Mouse (Mus musculus) B cell, adult 2 months (primary cell): ENCODE data around the gene Hoxd4.

Experiments
- DNase-seq, 2 experiments: peaks; one replicate each; pipeline ENCODE4 v3.0.0; 2022

The Hoxd4 gene

DNA sequence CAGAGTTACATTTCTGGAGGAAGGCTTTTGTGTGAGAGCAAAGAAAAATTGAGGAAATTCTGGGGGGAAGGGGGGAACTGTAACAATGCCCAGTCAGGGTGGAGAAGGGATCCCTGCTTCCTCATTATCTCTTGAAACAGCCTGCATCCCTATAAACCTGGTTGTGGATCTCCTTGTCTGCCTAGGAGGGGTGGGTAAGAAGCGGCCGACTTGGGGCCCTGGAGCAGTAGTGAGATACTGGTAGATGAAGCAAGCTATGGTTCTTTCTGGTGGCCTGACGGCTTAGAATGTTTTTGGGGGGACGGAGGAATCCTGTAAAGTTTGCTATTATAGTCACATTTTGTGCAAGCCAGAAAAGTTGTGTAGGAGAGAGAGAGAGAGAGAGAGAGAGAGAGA lies 18.3 kb upstream of the Hoxd4 start:
- DNase-seq: no peak

DNA sequence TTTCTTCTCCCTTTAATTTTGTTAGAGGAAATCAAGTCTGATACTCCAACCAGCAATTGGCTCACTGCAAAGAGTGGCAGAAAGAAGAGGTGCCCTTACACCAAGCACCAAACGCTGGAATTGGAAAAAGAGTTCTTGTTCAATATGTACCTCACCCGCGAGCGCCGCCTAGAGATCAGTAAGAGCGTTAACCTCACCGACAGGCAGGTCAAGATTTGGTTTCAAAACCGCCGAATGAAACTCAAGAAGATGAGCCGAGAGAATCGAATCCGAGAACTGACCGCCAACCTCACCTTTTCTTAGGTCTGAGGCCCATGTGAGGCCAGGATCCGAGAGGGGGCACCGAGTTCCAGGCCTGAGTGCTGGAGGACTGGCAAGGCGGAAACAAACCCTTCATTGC lies 17.7 kb upstream of the Hoxd4 start:
- DNase-seq: peak in 1 of 2 experiments; percentile 26

DNA sequence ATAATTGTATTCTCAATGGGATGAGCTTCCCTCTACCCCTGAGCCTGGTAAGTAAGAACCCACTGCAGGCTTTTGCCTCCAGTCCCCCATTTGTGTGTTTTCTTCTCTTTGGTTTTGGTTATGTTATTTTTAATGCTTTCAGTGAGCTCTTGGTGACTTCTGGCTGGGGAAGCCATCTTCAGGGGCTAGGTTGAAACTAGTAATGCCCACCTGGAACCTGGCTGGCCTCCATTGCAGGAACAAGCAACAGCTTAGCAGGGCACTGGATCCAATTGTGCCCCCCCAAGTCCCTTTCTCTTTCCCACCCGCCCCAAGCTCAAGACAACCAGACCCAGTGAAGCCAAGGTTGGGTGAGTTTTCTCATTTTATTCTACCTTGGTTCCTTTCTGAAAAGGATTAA lies 16.3 kb upstream of the Hoxd4 start:
- DNase-seq: no peak

GRCm38 (mm10) chr2:74695813-74696430 lies 15.8 kb upstream of the Hoxd4 start:
- no peak for DNase-seq

DNA sequence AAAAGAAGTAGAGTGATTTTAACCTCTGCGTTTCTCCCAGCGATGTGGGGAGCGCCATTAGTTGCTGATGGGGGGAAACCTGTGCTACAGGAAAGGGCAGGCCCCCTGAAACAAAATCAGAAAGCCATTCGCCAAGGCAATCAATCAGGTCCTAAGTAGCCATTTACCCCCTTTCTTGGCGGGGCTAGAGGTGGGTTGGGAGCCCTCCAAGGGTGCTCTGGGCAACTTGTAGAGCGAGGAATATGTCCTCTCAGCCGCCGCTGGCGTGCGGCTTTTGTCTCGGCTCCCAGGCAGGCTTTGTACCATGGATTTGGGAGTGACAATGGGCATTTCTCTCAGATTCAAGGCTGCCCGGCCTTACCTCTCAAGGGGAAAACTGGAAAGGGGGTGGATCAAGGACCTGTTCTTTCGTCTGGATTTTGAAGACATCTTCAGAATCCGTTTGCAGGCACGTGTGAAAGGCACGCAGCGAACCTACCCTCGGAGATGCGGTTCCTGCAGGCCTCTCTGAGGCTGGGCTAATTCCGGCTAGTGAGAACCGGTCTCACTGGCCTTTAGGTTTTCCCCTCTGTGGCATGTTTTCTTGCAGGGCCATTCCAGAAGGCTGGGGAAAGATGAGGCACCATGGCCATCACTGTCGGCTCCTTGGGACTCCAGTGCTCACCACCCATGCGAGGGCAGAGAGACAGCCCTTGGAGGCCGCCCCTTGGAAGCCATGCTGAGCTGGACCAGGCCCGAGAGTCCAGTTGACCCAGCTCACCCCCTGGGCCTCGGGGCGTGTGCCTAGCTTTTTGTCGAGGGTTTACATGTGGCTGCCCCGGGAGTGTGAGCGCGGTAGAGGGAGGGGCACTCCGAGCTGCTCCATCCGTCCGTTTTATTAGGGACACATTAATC lies 15.0 kb upstream of the Hoxd4 start:
- DNase-seq: no peak

DNA sequence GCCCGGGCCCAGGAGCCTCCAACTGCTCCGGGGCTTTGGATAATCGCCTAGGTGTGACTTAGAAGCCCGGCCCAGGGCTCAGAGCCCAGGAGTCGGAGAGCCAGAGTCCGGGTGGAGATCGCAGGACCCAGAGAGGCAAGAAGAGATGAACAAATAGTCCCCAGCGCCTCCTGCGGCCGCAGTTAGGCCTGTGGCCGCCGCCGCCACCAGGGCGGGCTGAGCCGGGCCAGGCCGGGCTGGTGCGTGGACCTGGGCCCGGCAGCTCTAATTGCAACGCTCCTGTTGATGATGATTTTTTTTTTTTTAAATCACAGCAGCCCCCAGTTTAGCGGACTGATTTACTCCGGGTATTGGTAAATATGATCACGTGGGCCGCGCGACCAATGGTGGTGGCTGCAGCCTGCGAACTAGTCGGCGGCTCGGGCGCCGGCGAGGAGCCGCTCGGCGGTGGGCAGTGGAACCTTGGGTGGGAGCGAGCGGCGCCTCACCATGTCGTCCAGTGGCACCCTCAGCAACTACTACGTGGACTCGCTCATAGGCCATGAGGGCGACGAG lies 14.1 kb upstream of the Hoxd4 start, which contains the start of gene Hoxd9:
Gene Hoxd9 (plus strand): TSS at position 161 of the 555 bp plus-strand sequence.
- peak in 1 of 2 experiments; percentile 39 for DNase-seq

GRCm38 (mm10) chr2:74698201-74699052 lies 13.3 kb upstream of the Hoxd4 start:
- peak in 1 of 2 experiments; percentile 20 for DNase-seq

DNA sequence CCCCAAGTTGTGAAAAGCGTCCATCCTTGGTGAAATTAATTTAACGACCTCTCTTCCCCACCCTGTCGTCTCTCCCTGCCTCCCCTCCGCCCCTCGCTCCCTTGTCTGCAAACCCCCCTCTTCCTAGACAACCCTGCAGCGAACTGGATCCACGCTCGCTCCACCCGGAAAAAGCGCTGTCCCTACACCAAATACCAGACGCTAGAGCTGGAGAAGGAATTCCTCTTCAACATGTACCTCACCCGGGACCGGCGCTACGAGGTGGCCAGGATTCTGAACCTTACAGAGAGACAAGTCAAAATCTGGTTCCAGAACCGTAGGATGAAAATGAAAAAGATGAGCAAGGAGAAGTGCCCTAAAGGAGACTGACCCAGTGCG lies 12.7 kb upstream of the Hoxd4 start:
- DNase-seq: no peak

- peak in 1 of 2 experiments; percentile 19 for DNase-seq
Observed at GRCm38 (mm10) chr2:74699664-74700545, 11.8 kb upstream of the Hoxd4 start.

- DNase-seq: no peak
Observed at GRCm38 (mm10) chr2:74700546-74701112, 11.1 kb upstream of the Hoxd4 start.

GRCm38 (mm10) chr2:74701949-74702819 lies 9.5 kb upstream of the Hoxd4 start:
- peak; percentile 79 for DNase-seq

DNA sequence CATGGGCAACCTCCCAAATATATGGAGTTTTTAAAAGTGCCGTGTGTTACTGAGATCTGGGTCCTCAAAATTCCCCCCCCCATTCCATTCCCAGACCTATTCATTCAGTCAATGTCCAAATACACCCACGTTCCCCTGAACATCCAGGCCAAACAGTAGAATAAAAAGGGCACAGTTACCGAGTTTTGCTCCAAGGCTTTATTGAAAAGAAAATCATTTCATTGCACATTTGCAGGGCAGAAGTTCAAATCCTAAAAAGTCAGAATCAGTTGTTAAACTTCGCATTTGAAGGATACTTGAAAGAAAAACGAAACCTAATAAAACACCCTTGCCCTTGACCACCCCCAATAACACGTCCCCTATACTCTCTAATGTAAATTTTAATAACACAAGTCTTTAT lies 8.9 kb upstream of the Hoxd4 start:
- DNase-seq: no peak

DNA sequence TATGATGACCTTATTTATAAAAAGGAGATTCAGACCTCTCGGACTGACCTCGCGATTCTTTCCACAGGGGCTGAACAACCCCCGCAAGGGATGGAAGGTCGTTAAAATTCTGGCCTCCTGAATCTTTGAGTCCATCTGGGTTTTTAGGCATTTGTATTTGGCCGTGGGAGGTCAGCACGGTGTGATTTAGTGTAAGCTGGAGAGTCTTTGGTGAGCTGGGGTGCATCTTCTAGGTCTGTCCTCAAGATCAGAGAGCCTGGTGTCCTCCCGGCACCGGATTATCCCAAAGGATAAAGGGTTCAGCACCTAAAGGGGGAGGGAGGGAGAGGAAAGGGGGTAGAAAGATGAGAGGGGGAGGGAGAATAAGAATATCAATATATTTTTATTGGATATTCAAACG lies 8.4 kb upstream of the Hoxd4 start:
- DNase-seq: no peak

DNA sequence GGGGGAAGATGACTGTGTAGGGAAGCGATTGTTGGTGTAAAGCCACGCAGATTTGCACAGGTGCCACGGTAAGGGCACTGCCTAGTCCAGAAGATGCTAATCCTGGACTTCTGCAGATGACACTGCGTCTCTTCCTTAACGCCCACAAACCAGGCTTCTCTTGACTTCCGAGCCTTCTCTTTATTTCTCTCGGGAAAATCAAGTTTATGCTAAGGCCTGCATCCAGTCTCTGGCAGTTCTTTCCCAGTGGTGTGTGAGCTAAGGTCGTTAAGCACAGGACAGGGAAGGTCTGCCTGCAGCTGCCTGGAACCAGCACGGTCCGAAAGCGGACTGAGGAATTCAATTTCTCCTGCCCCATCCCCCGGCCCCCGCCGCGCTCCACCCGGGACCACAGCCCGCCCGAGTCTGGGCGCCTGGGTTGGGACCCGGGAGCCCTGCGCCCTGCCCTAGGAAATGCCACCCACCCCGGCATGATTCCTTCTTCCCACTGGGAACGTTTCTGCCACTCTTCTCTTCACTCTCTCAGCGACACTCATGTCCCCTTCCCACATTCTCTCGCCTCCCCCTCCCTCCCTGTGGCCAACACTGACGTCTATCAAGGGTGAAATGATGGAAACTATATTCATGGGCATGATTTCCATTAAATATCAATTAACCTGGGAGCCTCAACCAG lies 7.9 kb upstream of the Hoxd4 start:
- no peak for DNase-seq

DNA sequence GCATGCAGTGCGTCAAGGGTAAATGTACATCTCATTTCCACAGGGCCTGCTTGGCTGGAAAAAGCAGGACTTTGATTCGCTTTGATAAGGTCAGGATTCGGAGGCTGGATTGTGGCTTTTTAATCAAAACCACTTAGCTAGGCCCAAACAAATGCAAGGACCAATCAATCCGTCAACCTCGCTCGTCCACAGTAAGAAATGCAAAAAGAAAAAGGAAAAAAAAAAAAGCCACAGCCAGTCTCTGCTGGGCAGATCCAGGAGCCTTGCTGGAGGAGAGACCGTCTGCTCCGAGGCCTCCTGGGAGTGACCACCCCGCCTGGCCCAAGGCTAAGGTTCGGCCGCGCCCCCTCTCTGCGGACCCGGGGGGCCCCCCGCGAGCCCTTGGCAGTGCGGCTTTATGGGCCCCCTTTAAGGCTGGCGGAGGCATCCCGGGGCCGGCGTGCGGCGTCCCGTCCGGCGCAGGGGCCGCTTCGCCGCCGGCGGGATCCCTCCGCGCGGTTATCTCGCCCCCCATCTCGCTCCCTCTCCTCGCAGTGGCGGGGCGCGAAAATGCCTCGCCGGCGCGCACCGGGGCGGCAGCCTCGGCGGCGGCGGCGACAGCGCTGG lies 7.2 kb upstream of the Hoxd4 start, which contains the start of gene Hoxd8:
Gene Hoxd8 (plus strand): TSS at position 223 of the 606 bp plus-strand sequence.
- DNase-seq: no peak

DNA sequence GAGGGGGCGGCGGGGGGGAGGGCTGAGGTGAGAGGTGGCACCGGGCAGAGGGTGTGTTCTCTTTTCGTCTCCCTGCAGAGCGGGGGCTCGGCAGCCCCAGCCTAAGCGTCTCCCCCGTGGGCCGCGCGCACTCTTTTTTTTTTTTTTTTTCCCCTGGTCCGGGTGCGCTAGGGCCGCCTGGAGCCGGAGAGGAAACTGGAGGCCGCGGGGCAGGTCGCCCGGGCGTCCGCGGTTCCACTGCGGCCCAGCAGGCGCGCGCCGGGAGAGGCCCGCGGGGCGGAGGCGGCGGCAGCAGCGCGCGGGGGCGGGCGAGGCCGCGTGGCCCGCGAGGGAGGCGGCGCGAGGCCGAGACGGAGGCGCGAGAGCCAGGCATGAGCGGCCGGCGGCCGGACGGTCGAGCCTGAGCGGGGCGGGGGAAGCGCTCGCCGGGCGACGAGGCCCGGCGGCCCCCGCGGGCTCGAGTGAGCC lies 6.7 kb upstream of the Hoxd4 start:
- peak in 1 of 2 experiments; percentile 18 for DNase-seq

GRCm38 (mm10) chr2:74705467-74706089 lies 6.2 kb upstream of the Hoxd4 start:
- peak in 1 of 2 experiments; percentile 31 for DNase-seq

- DNase-seq: no peak
Observed at GRCm38 (mm10) chr2:74706393-74706960, 5.3 kb upstream of the Hoxd4 start.
